Mouse (Mus musculus): ENCODE results near the gene Acr.
A peak's percentile ranks its signal among the peaks of the same experiment; 100 is the strongest.

Acr gene

GRCm38 (mm10) chr15:89622312-89622958 lies 54.3 kb downstream of the Acr start:
- peak; percentile 66 for DNase-seq (ENCODE audit: low read depth, low spot score)

DNA sequence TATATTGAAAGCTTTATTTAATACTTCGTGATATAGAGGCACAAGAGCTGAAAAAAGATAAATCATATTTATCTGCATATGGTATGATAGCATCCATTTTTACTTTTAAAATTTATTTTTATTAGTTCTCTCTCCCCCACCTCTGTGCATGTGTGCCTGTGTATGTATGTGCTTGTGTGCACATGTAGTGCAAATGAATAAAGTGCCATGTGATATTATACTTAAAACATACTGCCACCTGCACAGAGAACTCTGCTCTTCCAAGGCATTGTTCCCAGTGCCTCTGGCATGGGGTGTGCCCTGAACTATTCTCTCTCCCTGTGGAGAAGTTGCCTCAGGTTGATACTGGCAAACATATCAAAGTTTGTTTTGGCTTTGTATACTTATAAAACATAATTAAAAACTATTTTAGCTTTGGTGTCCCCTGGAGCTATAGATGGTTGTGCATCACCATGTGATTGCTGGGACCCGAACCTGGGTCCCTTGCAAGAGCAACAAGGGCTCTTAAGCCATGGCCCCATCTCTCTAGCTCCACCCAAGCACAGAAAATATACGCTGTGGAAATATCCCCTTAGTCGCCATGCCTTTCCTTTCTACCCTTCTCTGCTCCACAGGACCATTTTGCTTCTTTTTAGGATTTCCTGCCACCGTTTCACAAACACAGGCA lies 55.0 kb downstream of the Acr start:
- no peak for DNase-seq (ENCODE audit: low read depth, low spot score)

DNA sequence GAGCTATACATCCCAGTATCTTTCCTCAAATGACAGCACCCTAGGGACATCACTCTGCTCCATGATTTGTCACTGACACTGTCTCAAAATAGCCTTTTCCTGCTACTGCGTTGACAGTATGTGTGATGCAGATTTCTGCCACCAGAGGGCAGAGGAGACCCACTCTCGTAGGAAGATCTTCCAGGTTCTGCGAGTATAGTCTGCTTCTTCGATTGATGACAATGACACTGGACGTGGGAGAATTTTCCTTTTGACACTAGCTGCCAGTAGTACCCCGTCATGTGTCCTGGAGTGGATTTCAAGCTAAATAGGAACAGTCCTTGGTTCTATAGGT lies 55.5 kb downstream of the Acr start:
- DNase-seq (ENCODE audit: low read depth, low spot score) = peak; percentile 81
